Mouse (Mus musculus) heart, embryonic 11.5 days (tissue): Measurements from ENCODE around the gene Ccm2. TPM values are rescaled to one million over a fixed set of nuclear protein-coding genes. Genes with fewer than 3 reads are reported as not detected.
"Not testable (repeated sequence)": the region's sequence is repeated elsewhere in the genome, so short reads cannot be mapped to it uniquely, and the experiment has no call there.

ENCODE experiments used
- ATAC-seq: fragments of 200-750 bp; cut with Nextera tagmentation; replicated peaks from 2 replicates; pipeline ENCODE4 v1.8.0; 2017; ENCODE audit warnings: moderate library complexity; ENCODE audit not compliant: insufficient number of reproducible peaks, low FRiP score, low TSS enrichment
- H3K27ac ChIP-seq: fragments of 300-500 bp; sonication (generic); 2 replicates; pipeline ENCODE4 v1.5.1; 2014; ENCODE audit warnings: mild to moderate bottlenecking, low read depth, low read length
- H3K27me3 ChIP-seq: fragments of 300-500 bp; sonication (generic); 2 replicates; pipeline ENCODE4 v1.6.1; 2014; ENCODE audit warnings: mild to moderate bottlenecking, low read length, mixed read lengths; ENCODE audit not compliant: control insufficient read depth, insufficient read depth
- H3K36me3 ChIP-seq: fragments of 300-500 bp; sonication (generic); 2 replicates; pipeline ENCODE4 v1.6.1; 2014; ENCODE audit warnings: mild to moderate bottlenecking, low read length, moderate library complexity, mixed read lengths; ENCODE audit not compliant: control insufficient read depth, insufficient read depth
- H3K4me1 ChIP-seq: fragments of 300-500 bp; sonication (generic); 2 replicates; pipeline ENCODE4 v1.6.1; 2014; ENCODE audit warnings: low read length; ENCODE audit not compliant: control insufficient read depth, insufficient read depth
- H3K4me2 ChIP-seq: fragments of 300-500 bp; sonication (generic); 2 replicates; pipeline ENCODE4 v1.6.1; 2014; ENCODE audit warnings: mild to moderate bottlenecking, moderate library complexity
- H3K4me3 ChIP-seq: fragments of 300-500 bp; sonication (generic); 2 replicates; pipeline ENCODE4 v1.5.1; 2014; ENCODE audit warnings: low read depth, low read length
- H3K9ac ChIP-seq: fragments of 300-500 bp; sonication (generic); 2 replicates; pipeline ENCODE4 v1.6.1; 2014; ENCODE audit warnings: mild to moderate bottlenecking, low read depth, low read length, moderate library complexity
- H3K9me3 ChIP-seq: fragments of 300-500 bp; sonication (generic); replicated peaks from 2 replicates; pipeline ENCODE4 v1.6.1; 2016; ENCODE audit warnings: low read length; ENCODE audit not compliant: control insufficient read depth
- WGBS: fragments of 180-500 bp; shearing (Covaris S2); extraction: QIAGEN DNeasy Blood & Tissue Kit; methylation state at CpG from one replicate; pipeline ENCODE4 v1.1.7; 2014; ENCODE audit not compliant: insufficient replicate concordance; 5-methylcytosine and 5-hydroxymethylcytosine counted together
- polyA plus RNA-seq: library from polyadenylated mRNA; unstranded; fragments of >200 nt; fragmentation: Nextera tagmentation; extraction: Ambion mirVana; gene quantifications from 2 replicates; pipeline ENCODE4 v1.2.1, GENCODE M21; 2014

Gene Ccm2
- polyA plus RNA-seq, 1 experiment from 2014 or later: 62.9 TPM

DNA sequence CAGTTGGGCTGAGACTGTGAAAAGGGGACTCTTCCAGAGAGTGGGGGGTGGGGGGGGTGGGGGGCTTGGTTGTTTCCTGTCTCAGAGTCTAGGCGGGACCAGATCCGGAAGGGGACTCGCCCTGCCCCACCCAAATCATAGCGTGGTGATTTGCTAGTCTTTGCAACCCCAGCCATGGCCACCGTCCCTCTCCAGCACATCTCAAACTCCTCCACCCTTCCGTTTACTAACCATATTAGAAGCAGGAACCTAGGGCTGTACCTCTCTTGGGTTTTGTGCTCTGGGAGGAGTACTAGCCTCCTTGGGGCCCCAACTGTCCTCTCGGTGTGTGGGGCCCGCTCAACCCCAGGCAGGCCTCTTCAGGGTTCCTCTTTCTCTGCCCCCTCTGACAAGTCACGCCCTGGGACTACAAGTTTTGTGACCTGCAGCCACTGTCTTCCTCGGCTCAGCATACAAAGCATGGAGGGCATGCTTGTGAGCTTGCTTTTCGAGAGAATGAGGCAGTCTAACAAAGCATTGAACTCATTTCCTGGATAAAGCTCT lies 27.1 kb upstream of the Ccm2 start:
- H3K27ac ChIP-seq: no peak overlapping the region
- H3K4me1 ChIP-seq: no peaks in the 10 kb centered on the region
- H3K4me2 ChIP-seq: no peak overlapping the region
- no peak overlapping the region for H3K9ac ChIP-seq
- 62% methylated on average over 11 of the region's 11 CpGs for WGBS
- no peaks in the 10 kb centered on the region for H3K9me3 ChIP-seq
- H3K36me3 ChIP-seq: peaks cover 3% of the 10 kb centered on the region
- H3K4me3 ChIP-seq: no peak overlapping the region
- no peak for ATAC-seq
- H3K27me3 ChIP-seq: no peaks in the 10 kb centered on the region; the same call in 1 of the 2 replicates

DNA sequence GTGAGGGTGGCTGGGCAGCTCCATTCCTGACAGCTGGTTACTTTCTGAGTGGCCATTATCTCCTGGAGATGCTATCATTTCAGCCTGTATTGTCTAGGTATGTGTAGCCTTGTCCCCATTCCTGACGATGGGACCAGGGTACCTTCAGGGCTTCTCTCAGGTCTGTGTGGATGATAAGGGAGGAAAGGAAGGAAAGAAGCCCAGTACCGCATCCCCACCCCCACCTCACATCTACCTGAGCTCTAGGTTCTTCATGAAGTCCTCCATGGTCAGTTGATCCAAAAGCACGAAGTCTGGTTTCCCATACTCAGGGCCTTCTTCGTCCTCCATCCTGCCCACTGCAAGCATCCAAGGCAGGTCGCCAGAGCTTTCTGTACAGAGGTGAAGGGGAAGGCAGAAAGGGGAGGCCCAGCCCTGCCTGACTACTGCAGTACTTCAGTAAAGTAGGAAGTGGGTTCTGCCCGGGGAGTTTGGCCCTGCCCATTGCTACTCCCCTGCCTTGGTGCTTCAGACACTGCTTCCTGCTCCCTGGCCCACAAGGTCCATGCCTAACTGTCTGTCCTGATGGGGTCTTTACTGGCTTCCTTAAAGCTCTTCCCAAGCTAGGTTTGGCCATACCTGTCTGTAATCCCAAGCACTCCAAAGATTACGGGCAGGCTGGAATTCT lies 26.0 kb upstream of the Ccm2 start, which contains the start of gene Myo1g:
TSS of gene Myo1g (minus strand) at position 459 of the 667 bp plus-strand sequence.
- Histone ChIP-seq H3K9ac (no peak within 1 kb of the TSS), H3K4me3 (no peak within 1 kb of the TSS), H3K27ac (no peak within 1 kb of the TSS), H3K27me3 (no peaks in the 10 kb centered on the region; the same call in 1 of the 2 replicates), H3K4me2 (no peak within 1 kb of the TSS), H3K36me3 (peaks cover 13% of the 10 kb centered on the region), H3K9me3 (no peaks in the 10 kb centered on the region), H3K4me1 (no peaks in the 10 kb centered on the region)
- 63% methylated on average over 7 of the region's 7 CpGs for WGBS
- ATAC-seq: no peak

DNA sequence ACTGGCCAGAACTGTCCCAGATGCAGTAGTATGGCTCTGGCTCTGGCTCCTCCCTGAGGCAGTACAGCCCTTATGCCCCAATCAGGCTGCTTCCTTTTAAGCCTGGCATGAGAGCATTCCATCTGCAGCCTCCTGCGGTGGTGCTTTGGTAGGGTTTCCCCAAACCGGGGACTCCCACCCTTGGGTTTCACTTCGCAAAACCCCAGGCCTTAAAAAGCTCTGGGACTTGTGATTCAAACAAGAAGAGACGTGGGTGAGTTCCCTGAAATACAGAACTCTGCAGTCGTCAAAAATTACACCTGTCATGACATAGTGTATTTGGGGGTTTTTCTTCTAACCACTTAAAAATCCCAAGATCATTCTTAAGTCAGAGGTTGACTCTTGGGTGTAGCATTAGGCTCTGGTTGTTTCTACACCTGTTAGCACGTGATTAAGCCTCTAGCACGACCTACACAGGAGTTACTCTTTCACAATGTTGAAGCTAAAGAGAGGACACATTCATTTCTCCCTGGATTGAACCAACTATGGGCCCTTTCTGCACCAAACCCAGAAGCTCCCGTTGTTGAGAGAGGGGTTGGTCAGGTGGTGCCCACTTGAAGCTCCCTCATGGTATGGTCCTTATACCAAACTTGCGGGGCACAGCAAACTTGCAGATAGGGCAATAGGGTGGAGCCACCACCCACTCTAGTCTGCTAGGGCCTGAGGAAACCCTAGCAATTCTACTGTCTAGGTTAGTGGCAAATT lies 23.7 kb upstream of the Ccm2 start:
- Histone ChIP-seq H3K4me2 (no peak overlapping the region), H3K4me1 (peaks cover 9% of the 10 kb centered on the region), H3K4me3 (no peak overlapping the region), H3K9me3 (no peaks in the 10 kb centered on the region), H3K27me3 (no peaks in the 10 kb centered on the region), H3K9ac (no peak overlapping the region), H3K27ac (no peak overlapping the region), H3K36me3 (peaks cover 23% of the 10 kb centered on the region)
- 68% methylated on average over 9 of the region's 9 CpGs for WGBS
- no peak for ATAC-seq

DNA sequence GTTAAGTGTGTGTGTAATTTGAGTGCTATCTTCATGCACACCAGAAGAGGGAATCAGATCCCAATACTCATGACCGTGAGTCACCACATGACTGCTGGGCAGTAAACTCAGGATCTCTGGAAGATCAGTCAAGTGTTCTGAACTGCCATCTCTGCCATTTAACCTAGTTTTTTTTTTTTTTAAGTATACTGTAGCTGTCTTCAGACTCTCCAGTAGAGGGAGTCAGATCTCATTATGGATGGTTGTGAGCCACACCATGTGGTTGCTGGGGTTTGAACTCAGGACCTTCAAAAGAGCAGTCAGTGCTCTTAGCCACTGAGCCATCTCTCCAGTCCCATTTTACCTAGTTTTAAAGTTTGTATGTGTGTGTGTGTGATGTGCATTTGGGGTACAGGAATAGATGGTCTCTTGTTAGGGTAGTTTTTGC lies 23.0 kb upstream of the Ccm2 start:
- ATAC-seq: no peak
- H3K36me3 ChIP-seq: peaks cover 23% of the 10 kb centered on the region
- no peaks in the 10 kb centered on the region for H3K27me3 ChIP-seq
- no peak overlapping the region for H3K27ac ChIP-seq
- H3K4me3 ChIP-seq: no peak overlapping the region
- H3K9ac ChIP-seq: no peak overlapping the region
- 53% methylated on average over 1 of the region's 1 CpGs for WGBS
- H3K9me3 ChIP-seq: no peaks in the 10 kb centered on the region
- H3K4me1 ChIP-seq: peaks cover 9% of the 10 kb centered on the region
- H3K4me2 ChIP-seq: no peak overlapping the region

DNA sequence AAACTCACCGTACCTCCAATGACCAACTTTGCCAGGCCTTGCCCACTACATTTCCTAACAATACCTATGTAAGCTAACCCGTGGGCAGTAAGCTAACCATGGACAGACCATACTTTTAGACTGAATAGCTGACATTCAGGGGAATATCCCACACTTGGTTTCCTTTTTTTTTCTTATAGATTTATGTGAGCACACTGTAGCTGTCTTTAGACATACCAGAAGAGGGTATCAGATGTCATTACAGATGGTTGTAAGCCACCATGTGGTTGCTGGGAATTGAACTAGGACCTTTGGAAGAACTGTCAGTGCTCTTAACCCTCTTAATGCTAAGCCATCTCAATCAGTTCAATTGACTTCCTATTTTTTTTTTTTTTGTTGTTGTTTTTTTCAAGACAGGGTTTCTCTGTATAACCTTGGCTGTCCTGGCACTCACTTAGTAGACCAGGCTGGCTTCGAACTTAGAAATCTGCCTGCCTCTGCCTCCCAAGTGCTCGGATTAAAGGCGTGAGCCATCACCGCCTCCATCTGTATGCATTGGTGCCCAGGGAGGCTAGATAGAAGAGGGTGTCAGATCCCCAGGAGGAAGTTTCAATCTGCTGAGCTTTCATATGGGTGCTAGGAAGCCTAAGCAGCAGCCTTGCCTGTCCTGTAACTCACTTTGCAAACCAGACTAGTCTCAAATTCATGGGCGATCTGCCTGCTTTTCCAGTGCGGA lies 22.4 kb upstream of the Ccm2 start:
- Histone ChIP-seq H3K27me3 (no peaks in the 10 kb centered on the region), H3K9ac (no peak overlapping the region), H3K4me1 (peaks cover 9% of the 10 kb centered on the region), H3K9me3 (no peaks in the 10 kb centered on the region), H3K4me3 (no peak overlapping the region), H3K27ac (no peak overlapping the region), H3K4me2 (no peak overlapping the region), H3K36me3 (peaks cover 23% of the 10 kb centered on the region)
- no peak for ATAC-seq
- WGBS: 86% methylated on average over 8 of the region's 8 CpGs

DNA sequence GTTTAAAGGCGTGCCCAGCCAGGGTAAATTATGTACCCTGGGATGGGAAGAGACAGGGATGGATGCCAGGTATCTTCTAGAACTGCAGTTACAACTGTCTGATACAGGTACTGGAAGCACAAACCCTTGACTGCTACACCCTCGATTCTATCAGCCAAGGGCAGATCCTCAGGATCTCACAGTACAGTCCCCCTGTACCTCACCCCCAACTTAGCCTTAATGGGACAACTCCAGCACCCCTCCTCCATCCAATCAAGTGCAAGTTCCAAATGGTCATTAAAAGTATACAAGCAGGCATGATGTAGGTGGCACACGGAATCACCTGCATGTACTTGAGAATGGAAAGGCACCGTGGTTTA lies 21.8 kb upstream of the Ccm2 start:
- H3K27ac ChIP-seq: no peak overlapping the region

DNA sequence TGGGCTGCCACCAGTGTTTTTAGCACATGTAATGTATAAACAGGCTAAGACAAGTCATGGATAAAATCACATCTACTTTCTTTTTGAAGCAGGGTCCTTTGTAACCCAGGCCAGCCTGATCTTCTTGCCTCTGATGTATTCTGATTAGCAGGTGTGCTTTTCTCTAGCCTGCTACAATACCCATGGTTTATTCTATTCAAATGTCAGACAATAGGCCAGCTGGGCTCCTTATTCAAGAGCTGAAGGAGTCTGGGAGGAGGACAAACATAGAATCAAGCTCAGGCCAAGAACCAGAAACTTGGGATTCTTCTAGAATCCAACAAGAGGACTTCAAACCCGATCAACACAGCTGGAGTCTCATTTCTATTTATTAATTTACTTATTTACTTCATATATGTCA lies 21.4 kb upstream of the Ccm2 start:
- no peaks in the 10 kb centered on the region for H3K9me3 ChIP-seq
- no peak overlapping the region for H3K4me3 ChIP-seq
- no peak overlapping the region for H3K27ac ChIP-seq
- no peaks in the 10 kb centered on the region for H3K27me3 ChIP-seq
- H3K4me1 ChIP-seq: peaks cover 9% of the 10 kb centered on the region
- ATAC-seq: no peak
- 96% methylated on average over 1 of the region's 1 CpGs for WGBS
- no peak overlapping the region for H3K9ac ChIP-seq
- peaks cover 23% of the 10 kb centered on the region for H3K36me3 ChIP-seq
- no peak overlapping the region for H3K4me2 ChIP-seq

More for the DNA sequence above, 21.8 kb upstream of the Ccm2 start:
- H3K27me3 ChIP-seq: no peaks in the 10 kb centered on the region
- H3K4me3 ChIP-seq: no peak overlapping the region
- H3K36me3 ChIP-seq: peaks cover 23% of the 10 kb centered on the region
- no peaks in the 10 kb centered on the region for H3K9me3 ChIP-seq
- ATAC-seq: no peak
- 85% methylated on average over 4 of the region's 4 CpGs for WGBS
- H3K4me1 ChIP-seq: peaks cover 9% of the 10 kb centered on the region
- no peak overlapping the region for H3K9ac ChIP-seq
- H3K4me2 ChIP-seq: no peak overlapping the region

DNA sequence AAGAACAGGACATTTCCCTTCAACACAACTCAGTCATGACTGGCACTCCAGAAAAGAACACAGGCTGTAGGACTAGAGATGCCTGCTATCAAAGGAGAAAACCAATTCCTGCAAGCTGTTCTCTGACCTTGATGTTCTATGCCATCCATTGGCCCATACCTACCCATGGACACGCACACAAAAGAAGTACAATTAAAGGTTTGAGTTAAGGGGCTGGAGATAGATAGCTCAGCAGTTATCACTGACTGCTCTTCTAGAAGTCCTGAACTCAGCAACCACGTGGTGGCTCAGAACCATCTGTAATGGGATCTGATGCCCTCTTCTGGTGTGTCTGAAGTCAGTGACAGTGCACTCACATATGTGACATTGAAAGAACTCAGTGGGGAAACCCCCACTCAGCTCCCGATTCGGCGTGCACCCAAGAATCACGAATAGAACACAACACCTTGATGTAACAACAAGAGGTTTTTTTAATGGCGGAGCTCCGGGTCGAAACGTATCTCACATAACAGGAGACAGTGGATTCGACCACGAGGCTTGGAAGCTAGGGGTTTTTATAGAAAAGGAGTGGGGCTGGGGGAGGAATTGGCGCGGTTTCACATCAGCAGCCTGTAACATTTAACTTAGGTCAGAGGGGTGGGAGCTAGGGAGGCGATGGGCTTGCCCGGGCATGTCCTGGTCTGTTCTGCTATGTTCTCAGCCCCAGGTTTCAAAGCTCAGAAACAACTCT lies 20.0 kb upstream of the Ccm2 start:
- Histone ChIP-seq H3K4me3 (peak overlapping the region; percentile 72), H3K4me2 (peak overlapping the region; percentile 92), H3K36me3 (peaks cover 23% of the 10 kb centered on the region), H3K9ac (peak overlapping the region; percentile 88)
- 63% methylated on average over 10 of the region's 16 CpGs for WGBS
- not testable (repeated sequence) for H3K4me1 ChIP-seq, H3K27me3 ChIP-seq, H3K9me3 ChIP-seq, ATAC-seq, H3K27ac ChIP-seq
